Mouse (Mus musculus) frontal cortex, postnatal 14 days (tissue): ENCODE data around the gene Asic2.
A peak's percentile ranks its signal among the peaks of the same experiment; 100 is the strongest.

Experiments
- DNase-seq, 2 experiments: peaks; one replicate each; pipeline ENCODE4 v3.0.0; 2022; ENCODE audit warnings: low spot score in 2 of 2

The Asic2 gene

DNA sequence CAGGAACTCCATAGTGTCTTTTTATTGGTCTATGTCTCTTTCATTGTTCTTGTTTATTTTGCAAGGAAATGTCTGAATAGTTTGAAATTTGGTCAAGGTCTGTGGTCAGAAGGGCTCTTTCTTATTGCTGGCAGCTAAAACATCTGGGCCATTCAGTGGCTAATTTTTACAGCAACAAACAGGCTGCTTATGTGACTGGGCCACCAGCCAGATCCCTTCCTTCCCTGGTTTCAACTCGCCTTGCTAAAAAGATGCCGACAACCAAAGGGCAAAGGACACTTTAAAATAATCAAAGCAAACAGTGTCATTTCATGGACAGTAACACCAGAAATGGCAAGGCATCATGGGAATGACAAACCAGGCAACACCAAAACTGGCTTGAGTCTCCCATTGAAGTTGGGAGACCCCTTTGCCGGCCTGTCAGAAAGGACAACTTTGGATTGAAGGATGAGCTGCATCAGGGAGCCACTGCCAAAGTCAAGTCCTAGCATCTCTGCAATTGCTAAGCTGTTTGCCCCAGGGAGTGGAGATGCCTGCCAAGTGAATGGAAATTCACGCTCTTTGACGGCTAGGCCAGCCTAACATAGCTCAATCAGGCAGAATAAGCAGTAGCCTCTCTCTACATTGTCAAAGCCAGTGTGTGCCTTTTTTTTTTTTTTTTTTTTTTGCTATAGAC, 123.1 kb downstream of the Asic2 start:
- DNase-seq: no peak

DNA sequence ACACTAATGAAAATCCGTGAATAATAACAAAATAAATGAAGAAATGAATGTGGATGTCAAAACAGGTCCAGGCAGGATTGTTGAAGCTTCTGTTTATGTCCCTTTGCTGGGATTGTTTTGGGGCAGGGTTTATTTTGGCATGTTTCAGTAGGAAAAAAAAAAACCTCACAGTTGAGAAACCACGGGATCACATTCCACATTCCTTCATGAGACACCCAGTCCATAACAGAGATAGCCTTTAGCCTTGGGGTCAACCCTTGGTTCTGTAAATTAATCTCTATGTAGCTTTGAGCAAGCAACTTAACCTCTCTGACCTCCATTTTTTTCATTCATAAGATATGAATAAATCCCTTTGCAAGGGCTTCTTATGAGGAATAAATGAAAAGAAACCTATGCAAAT, 127.3 kb downstream of the Asic2 start:
- DNase-seq: no peak

DNA sequence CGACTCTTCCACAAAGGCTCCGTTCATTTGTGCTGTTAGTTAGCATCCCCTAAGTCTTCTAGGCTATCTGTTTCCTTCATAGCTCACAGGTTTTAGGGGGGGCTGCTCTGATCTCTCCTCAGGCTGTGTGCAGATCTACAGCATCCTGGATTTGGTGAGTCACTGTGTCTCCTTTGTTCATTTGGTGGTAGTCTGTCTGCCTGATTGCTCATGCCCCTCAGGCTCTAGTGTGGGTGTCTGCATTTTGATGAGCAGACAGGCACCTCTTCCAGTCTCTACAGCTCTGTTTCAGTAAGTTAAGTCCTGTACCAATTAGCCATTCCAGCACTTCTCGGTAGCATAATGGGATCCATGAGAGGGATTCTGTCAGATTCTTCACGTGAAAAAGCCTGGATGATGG, 129.8 kb downstream of the Asic2 start:
- no peak for DNase-seq

DNA sequence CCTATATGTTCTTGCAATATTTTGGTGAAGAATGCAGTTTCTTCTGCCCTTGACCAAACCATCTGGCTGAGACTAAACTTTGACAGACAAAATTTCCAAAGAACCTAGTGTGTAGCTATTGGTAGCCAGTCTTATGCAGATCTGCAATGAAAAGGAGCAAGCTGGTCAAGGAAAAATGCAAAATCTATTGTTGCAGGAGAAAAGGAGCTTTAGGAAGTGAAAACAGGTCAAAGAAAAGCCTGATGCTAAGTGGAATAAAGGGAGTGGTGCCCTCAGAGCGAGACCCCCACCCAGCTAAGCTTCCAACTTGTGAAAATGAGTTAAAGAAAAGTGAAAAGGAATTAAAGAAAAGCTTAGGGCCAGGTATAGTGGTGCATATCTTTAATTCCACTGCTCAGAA, 135.9 kb downstream of the Asic2 start:
- no peak for DNase-seq

DNA sequence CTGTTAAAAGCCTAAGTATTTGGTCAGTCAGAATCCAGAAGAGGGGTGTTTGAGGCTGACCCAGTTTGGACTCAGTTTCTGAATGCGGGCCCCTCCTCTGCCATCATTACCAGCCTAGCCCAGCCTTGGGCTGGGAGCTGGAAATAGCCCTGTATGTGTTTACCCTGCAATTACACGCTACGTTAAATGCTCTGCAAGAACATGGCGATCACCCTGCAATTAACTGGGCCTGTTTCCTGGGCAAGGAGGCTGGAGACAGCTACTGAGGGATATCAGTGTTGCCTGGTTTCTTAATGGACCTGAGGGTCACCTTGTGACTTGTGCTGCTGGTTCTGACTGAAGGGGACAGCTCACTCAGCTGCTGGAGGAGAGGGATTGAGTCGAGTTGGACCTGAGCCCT, 151.7 kb downstream of the Asic2 start:
- no peak for DNase-seq

DNA sequence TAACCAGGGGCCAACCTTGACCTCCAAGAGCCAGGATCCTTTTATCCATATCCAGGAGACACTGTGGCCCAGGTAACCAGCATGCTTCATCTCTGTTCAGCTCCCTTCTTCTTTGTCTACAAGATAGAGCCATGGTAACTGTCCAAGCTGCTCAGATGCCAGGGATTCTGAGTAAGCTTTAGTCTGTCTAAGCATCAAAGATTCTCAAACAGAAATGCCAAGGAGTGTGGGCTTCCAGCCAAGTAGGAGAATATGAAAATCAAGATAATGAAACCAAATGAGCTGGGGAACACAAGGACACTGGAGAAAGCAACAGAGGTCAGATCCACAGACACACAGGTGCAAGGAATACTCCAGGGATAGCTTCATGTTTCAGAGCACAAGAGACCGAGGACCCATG, 153.4 kb downstream of the Asic2 start:
- DNase-seq: no peak

DNA sequence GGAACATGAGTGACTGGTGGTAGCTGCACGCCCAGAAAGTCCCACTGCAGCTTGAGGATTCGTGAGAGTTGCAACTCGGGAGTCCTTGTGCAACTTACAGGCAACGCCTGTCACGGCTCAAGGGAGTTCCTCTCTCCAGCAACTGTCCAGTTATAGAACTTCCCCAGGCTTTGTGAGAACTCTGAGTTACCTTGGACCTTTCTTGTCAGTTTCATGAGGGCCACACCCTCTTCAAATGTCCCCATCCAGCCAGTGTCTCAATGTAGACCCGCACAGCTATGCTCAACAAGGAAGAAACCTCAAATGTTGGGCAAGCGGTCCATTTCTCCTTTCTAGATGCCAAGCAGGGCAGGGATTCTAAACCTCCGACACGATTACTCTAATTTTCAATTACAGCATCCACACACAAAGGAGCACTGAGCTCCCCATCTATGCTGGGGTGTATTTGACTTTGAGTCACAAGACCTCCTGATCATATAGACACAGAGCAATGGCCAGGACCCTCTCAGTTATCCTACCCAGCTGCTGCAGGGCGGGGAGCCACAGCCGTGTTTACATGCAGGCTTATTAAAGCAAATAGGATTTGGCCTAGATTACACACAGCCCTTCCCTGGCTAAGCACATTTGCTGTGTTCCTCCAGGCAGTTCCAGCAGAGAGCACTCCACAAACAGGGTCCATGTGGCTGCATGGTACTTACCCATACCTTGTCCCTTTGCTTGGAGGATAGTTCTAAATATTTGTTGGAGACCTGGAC, 161.2 kb downstream of the Asic2 start:
- no peak for DNase-seq

DNA sequence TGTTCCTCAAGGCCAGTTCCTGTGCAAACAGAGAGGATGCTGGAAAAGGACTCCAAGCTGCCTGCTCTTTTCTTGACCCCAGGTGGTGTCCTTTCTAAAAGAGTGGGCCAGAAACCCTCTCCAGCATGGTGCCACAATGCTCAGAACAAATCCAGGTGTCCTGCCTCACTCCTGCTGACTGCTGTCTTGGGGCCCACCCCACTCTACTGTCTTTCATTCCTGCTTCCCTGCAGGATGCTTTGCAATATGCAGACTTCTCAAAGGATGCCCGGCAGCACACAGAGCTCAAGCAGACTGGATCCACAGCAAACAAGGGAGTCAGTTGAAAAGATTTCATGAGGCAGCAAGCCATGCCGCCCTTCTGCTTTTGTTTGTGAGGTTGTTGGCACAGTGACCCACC, 164.7 kb downstream of the Asic2 start:
- no peak for DNase-seq

DNA sequence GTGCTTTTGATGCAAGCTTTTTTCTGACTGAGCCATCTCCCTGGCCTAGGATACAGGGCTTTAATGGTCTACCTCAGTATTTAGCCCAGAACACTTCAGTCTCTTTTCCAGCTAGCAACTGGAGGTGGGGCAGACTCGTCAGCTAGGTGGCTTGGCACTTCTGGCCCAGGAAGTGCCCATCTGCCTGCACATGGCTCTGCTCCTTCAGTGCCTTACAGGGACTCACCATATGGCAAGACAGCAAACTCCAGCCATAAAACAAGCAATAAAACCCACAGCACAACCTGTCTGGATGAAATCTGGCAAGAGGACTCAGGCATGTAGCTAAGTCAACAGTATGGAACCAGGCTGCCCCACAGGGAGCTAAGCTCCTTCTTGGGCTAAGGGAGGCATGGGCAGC, 165.6 kb downstream of the Asic2 start:
- DNase-seq: no peak

DNA sequence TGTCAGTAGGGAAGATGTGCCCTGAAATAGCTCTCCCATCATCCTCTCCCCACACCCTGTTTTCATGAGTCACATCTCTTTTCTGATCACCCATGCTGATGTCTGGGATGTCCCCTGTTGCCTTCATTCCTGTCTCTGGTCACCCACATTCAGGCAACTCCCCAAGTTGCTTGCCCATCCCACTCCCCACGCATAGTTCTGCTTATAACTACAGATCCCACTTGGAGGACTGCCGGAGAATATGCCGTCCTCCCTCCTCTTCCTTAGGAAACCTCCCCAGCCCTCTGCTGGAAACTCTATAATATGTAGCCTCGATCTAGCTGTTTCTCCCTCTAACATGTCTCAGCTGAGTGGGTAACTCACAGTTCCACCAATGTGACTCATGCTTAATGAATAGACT, 167.4 kb downstream of the Asic2 start:
- peak in 1 of 2 experiments; percentile 44 for DNase-seq

DNA sequence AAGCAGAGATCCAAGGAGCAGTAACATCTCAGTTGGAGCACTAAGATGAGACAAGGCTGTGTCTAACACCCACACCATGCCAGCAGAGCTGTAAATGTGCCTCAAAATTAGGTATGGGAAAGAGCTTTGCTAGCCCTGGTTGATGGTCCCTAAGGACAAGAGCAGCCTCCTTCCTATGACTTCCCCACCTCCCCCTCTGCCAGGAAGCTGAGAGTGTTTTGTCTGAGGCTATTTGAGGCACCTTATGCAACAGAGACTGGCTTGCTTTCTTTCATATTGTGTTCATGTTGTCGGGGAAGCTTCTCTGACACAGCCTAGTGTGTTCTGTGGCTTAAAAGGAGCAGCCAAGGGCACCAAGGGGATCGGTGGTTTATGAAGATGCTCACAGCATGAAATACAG, 174.7 kb downstream of the Asic2 start:
- DNase-seq: no peak

DNA sequence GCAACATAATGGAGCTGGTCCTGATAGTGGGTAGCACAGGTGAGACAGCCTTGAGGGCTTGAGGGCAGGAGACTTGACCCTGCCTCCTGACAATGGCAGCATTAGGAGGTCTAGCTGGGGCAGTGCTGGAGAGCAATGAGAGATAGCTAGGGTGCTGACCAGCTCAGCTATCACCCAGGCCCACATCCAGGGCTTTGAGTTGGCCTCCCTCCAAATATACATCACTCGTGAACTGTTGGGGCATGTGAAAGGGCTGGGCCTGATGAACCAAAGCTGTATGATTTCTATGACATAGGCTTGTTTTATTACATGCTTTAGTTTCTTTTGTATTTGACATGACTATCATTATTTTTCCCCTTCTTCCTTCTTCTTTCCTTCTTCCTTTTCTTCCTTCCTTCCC, 176.7 kb downstream of the Asic2 start:
- DNase-seq: no peak

DNA sequence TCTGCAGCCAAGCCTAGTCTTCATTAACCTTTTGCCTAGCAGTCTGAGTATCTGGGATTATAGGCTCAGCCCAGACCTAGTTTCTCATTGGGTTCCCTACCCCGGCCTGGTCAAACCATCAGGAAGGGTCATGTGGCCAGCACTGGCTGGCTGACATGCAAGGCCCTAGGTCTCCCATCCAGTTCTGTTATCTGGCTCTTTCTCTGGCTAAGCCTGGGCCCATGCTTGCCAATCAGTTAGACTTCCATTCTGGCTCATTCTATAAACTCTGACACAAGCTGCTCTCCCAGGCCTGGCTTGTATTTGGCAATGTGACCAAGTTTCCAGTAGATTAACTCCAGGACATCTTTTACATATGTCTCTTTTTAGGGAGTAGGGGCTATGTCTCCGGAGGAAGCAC, 187.7 kb downstream of the Asic2 start:
- no peak for DNase-seq

DNA sequence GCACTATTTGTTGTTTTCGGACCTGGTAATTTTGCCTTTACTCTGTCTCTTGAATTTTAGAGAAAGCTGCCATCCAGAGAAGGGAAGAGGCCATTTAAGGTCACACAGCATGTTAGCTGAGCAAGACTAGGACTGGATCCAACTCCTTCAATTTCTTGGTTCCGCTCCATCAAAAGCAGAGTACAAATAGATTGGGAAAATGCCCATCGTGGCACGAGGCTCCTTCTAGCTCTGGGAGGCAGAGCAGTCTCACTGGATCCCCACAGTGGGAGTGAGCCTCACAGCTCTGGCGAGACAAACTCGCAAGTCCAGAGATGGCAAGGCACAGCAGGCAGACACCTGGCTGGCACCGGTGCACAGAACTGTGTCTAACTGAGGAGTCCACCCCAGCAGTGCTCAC, 188.4 kb downstream of the Asic2 start:
- DNase-seq: peak; percentile 34 to 37

DNA sequence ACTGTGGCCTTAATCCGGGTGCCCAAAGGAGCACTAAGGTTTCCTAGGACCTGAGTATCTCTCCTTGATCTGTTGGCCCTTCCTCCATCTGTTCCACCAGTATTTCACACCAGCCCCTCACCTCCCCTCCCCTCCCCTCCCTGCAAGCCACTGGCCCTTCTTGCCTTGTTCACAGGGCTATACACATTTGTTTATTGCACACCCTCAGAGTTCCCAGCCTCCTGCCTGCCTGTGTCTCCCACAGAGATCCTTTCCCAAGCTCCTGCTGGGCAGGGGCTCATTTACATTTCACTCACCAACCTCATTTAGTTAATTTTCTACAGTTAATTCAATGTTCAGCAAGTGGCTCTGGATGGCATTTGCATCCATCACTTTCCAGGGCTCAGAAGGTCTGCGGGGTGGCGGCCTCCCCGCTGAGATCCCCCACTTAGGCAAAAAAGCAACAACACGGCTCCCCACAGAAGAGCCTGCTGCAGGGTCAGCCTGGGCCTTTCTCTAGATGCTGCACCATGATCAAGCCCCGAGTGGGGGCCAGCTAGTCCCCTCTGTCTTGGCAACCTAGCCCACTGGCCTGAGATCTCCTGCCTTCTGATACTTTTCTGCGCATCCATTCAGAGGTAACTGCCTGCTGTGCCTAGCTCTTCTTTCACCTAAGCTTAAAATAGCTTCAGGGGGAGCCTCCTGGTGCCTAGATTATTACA, 196.9 kb downstream of the Asic2 start:
- DNase-seq: no peak

DNA sequence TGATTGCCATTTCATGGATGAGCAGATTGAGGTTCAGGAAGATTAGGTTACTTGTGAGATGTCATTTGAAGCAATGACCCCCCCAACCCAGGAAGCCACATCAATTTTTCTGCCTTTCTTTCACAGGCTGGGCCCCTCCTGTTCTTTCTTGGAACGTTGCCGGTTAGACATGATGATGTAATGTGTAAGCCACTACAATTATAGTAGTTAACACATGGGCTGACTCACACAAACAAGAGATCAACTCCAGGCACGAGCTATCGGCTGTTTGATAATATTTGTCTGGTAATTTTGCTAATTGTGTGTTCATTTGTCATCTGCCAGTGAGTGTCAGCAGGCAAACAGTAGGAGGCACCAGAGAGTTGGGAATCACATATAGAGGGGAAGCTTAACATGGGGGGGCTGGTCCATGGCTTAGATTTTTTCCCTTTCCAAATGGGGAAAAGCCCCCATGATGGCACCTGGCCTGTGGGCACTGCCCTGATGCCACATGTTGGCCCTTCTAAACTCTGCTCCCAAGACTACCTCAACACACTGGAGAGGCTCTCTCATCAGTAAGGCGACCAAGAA, 198.5 kb downstream of the Asic2 start:
- no peak for DNase-seq

DNA sequence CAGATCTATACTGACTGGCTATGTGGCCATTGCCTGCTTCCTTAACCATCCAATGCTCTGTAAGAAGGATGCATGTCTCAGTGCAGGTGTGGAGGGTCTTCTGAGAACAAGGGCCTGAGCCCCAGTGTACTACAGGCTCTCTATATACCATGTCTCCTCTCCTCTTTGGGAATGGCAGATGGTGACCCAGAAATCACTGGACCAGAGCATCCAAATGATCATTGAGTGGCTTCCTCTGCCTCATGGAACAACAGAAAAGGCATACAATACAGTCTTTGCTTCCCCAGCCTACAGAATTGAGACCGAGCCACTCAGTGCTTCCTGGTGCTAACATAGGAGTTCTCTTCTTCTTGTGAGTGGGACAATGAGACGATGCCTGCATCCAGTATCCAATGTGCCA, 200.0 kb downstream of the Asic2 start:
- DNase-seq: no peak

DNA sequence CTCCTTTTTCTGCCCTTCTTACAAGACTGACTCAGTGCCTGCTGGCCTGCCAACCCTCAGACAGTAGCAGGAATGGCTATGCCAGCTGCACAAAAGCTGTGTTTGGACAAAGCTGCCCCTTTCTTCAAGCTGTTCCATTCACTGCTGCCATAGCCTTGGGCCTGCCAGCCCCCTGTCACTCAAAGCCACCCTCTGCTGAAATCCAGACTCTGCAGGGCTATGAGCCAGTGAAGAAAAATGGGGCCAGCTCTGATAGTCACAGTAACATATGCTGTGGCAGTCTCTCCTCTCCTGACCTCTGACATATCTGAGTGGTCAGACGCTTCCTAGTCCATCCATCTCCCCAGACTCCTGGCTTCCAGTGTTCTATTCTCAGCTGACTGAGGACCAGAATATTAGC, 200.5 kb downstream of the Asic2 start:
- DNase-seq: peak; percentile 38 to 48

DNA sequence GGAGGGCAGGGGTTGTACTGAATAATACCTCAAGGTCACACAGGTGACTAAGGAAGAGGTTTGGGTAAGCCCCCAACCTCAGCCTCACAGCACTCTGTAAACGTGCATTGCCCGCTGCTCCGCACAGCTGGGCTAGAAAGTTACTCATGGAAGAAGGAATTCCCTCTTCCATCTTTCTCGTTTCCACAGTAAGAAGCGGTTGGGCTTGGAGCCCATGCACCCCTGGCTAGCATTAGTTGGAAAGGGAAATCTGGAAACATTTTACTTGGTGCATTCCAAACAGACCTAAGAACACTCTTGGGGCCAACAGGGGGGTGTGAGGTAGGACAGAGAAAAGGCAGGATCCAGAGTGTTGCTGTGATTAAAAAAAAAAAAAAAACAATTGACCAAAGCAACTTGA, 203.0 kb downstream of the Asic2 start:
- no peak for DNase-seq

DNA sequence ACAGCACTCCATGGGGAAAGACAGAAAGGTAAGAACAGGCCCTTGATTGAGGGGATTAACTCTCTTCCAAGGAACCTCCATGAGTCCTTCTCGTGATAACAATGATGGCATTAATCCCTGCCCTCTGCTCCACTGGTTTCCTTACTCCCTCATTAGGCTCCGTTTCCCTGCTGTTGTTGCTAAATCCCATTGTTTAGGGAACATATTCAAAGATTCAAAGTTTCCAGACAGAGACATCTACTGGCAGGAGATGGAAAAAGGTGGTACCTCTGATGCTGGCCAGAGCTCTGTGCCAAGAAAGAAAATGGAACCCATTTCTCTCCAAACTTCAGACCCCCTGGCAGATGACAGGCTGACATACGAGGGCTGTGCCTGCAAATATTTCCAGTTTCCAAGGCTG, 203.5 kb downstream of the Asic2 start:
- DNase-seq: no peak

DNA sequence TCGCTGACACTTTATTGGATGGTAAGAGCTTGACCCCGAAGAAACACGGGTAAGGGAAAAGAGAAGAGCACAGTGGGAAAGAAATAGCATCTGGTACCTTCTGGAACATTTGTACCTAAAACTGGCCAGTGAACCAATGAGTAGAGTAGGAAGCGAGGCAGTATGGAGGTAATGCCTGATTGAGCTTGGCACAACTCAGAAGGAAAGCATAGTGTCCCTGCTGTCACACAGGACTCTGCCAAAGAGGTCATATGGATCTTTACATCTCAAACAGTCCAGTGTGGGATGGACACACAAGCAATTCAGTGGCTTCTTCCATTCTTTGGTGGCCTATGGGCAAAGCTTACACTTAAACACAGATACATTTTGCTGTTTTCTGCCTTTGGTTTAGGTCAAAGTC, 211.0 kb downstream of the Asic2 start:
- no peak for DNase-seq

DNA sequence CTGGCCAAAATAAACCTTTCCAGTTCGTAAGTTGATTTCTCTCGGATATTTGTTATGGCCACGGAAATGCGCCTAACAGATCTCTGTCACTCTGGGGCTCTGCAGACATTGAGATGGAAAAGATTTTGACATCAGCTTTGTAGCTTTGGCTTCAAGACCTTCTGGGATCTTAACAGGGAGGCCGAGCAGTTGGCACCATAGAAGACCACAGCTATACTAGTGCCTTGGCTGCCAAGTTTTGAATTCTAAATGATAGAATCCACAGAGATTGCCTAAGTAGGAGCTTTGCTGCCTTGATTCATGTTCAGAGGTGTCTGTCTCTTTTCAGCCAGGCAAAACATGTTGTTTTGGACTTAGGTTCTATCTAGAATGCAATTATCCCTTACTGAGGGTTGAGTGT, 217.4 kb downstream of the Asic2 start:
- no peak for DNase-seq

DNA sequence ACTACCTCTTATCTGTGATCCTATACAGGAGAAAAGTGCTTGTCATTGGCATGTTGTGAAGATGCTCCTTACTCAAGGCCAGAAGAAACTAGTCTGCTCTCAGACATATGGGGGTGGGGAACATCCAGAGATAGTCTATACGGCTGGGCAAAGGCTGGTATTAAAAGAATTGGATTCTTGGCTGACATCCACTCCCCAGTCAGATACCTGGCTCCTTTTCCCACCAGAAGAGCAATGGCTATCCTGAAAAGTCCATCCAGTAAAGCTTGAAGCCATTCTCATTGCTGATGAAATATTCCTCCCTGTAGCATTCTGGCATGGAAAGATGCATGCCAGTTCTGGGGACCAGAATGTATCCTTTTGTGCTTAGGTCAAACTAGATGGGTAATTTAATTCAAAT, 218.2 kb downstream of the Asic2 start:
- DNase-seq: no peak
